Mouse (Mus musculus) forebrain, embryonic 12.5 days (tissue): ENCODE measurements around the gene Fgfr2. TPM values are rescaled to one million over a fixed set of nuclear protein-coding genes. Genes with fewer than 3 reads are reported as not detected.

ENCODE experiments used
- ATAC-seq: fragments of 200-750 bp; cut with Nextera tagmentation; 2 replicates; pipeline ENCODE4 v1.8.0; 2017; ENCODE audit warnings: moderate TSS enrichment; ENCODE audit not compliant: low FRiP score
- H3K27ac ChIP-seq: fragments of 300-500 bp; sonication (generic); 2 replicates; pipeline ENCODE4 v1.5.1; 2016; ENCODE audit warnings: mild to moderate bottlenecking
- H3K27me3 ChIP-seq: fragments of 300-500 bp; sonication (generic); 2 replicates; pipeline ENCODE4 v1.6.1; 2016; ENCODE audit warnings: mild to moderate bottlenecking
- H3K36me3 ChIP-seq: fragments of 300-500 bp; sonication (generic); replicated peaks from 2 replicates; pipeline ENCODE4 v1.6.1; 2016; ENCODE audit warnings: mild to moderate bottlenecking
- H3K4me1 ChIP-seq: fragments of 300-500 bp; sonication (generic); 2 replicates; pipeline ENCODE4 v1.6.1; 2016
- H3K4me2 ChIP-seq: fragments of 300-500 bp; sonication (generic); 2 replicates; pipeline ENCODE4 v1.6.1; 2016; ENCODE audit warnings: mild to moderate bottlenecking, moderate library complexity
- H3K4me3 ChIP-seq: fragments of 300-500 bp; sonication (generic); replicated peaks from 2 replicates; pipeline ENCODE4 v1.5.1; 2016; ENCODE audit warnings: mild to moderate bottlenecking
- H3K9ac ChIP-seq: fragments of 300-500 bp; sonication (generic); 2 replicates; pipeline ENCODE4 v1.6.1; 2016; ENCODE audit warnings: mild to moderate bottlenecking
- H3K9me3 ChIP-seq: fragments of 300-500 bp; sonication (generic); 2 replicates; pipeline ENCODE4 v1.6.1; 2016
- WGBS: fragments of 180-500 bp; shearing (Covaris S2); methylation state at CpG from one replicate; pipeline ENCODE4 v1.1.7; 2016; 5-methylcytosine and 5-hydroxymethylcytosine counted together
- polyA plus RNA-seq: library from polyadenylated mRNA; unstranded; fragments of >200 nt; fragmentation: Nextera tagmentation; extraction: Ambion mirVana; gene quantifications from 2 replicates; pipeline ENCODE4 v1.2.1, GENCODE M21; 2016

Gene Fgfr2
- polyA plus RNA-seq, 1 experiment from 2014 or later, result 89.6 TPM

- WGBS, result 93% methylated on average over 4 of the region's 4 CpGs
- Histone ChIP-seq H3K36me3 (no peaks in the 10 kb centered on the region), H3K4me1 (peaks cover 36% of the 10 kb centered on the region), H3K4me3 (no peak overlapping the region), H3K4me2 (no peak overlapping the region), H3K9me3 (no peaks in the 10 kb centered on the region), H3K27ac (no peak overlapping the region), H3K9ac (no peak overlapping the region), H3K27me3 (no peaks in the 10 kb centered on the region)
- no peak for ATAC-seq
Observed at GRCm38 (mm10) chr7:133027930-133028329, 95.2 kb downstream of the Fgfr2 start.

- Histone ChIP-seq H3K27ac (no peak overlapping the region), H3K4me3 (no peak overlapping the region), H3K9ac (no peak overlapping the region), H3K4me2 (no peak overlapping the region), H3K36me3 (0 out of 2 replicates have a peak, but pooled peaks cover 2% of the 10 kb centered on the region), H3K9me3 (no peaks in the 10 kb centered on the region), H3K27me3 (no peaks in the 10 kb centered on the region), H3K4me1 (peaks cover 58% of the 10 kb centered on the region)
- 89% methylated on average over 1 of the region's 1 CpGs for WGBS
- ATAC-seq, result no peak
Observed at GRCm38 (mm10) chr7:133024694-133025093, 98.5 kb downstream of the Fgfr2 start.

GRCm38 (mm10) chr7:133019481-133020020 lies 103.6 kb downstream of the Fgfr2 start:
- Histone ChIP-seq H3K9me3 (no peaks in the 10 kb centered on the region), H3K4me2 (no peak overlapping the region), H3K36me3 (peaks cover 2% of the 10 kb centered on the region; the same call in 1 of the 2 replicates), H3K9ac (no peak overlapping the region), H3K4me3 (no peak overlapping the region), H3K27me3 (no peaks in the 10 kb centered on the region), H3K4me1 (peaks cover 66% of the 10 kb centered on the region), H3K27ac (no peak overlapping the region)
- ATAC-seq, result no peak; the same call in 1 of the 2 replicates
- WGBS, result 19% methylated on average over 5 of the region's 6 CpGs

GRCm38 (mm10) chr7:133018961-133019360 lies 104.2 kb downstream of the Fgfr2 start:
- H3K9ac ChIP-seq, result no peak overlapping the region
- no peak overlapping the region for H3K27ac ChIP-seq
- no peak for ATAC-seq
- H3K4me3 ChIP-seq, result no peak overlapping the region
- H3K9me3 ChIP-seq, result no peaks in the 10 kb centered on the region
- no peaks in the 10 kb centered on the region for H3K27me3 ChIP-seq
- peaks cover 71% of the 10 kb centered on the region for H3K4me1 ChIP-seq
- no peak overlapping the region for H3K4me2 ChIP-seq
- WGBS, result 63% methylated on average over 7 of the region's 7 CpGs
- peaks cover 2% of the 10 kb centered on the region; the same call in 1 of the 2 replicates for H3K36me3 ChIP-seq

GRCm38 (mm10) chr7:133015416-133016070 lies 107.6 kb downstream of the Fgfr2 start:
- H3K4me1 ChIP-seq, result peaks cover 88% of the 10 kb centered on the region
- H3K27ac ChIP-seq, result peak overlapping the region; percentile 77
- ATAC-seq, result peak; percentile 42; the same call in 1 of the 2 replicates
- H3K27me3 ChIP-seq, result no peaks in the 10 kb centered on the region
- no peaks in the 10 kb centered on the region for H3K9me3 ChIP-seq
- H3K4me3 ChIP-seq, result no peak overlapping the region
- WGBS, result 12% methylated on average over 7 of the region's 7 CpGs
- H3K4me2 ChIP-seq, result peak overlapping the region; percentile 8
- H3K9ac ChIP-seq, result peak overlapping the region; percentile 17; the same call in 1 of the 2 replicates
- peaks cover 2% of the 10 kb centered on the region; the same call in 1 of the 2 replicates for H3K36me3 ChIP-seq

GRCm38 (mm10) chr7:133014631-133015030 lies 108.5 kb downstream of the Fgfr2 start:
- WGBS, result 91% methylated on average over 14 of the region's 14 CpGs
- Histone ChIP-seq H3K27ac (peak overlapping the region; percentile 77; the same call in 1 of the 2 replicates), H3K4me1 (peaks cover 86% of the 10 kb centered on the region), H3K4me3 (no peak overlapping the region), H3K9me3 (no peaks in the 10 kb centered on the region), H3K9ac (0 out of 2 replicates have a peak overlapping the region, but pooled peaks have one; percentile 17), H3K4me2 (no peak overlapping the region), H3K27me3 (no peaks in the 10 kb centered on the region), H3K36me3 (peaks cover 4% of the 10 kb centered on the region; the same call in 1 of the 2 replicates)
- ATAC-seq, result no peak

- H3K27me3 ChIP-seq, result no peaks in the 10 kb centered on the region
- no peak overlapping the region for H3K27ac ChIP-seq
- no peak for ATAC-seq
- WGBS, result 94% methylated on average over 10 of the region's 10 CpGs
- H3K9me3 ChIP-seq, result no peaks in the 10 kb centered on the region
- H3K4me2 ChIP-seq, result no peak overlapping the region
- H3K9ac ChIP-seq, result no peak overlapping the region
- H3K36me3 ChIP-seq, result peaks cover 6% of the 10 kb centered on the region; the same call in 1 of the 2 replicates
- H3K4me3 ChIP-seq, result no peak overlapping the region
- H3K4me1 ChIP-seq, result peaks cover 82% of the 10 kb centered on the region
Observed at GRCm38 (mm10) chr7:133013923-133014322, 109.2 kb downstream of the Fgfr2 start.

GRCm38 (mm10) chr7:133012637-133013366 lies 110.3 kb downstream of the Fgfr2 start:
- H3K9me3 ChIP-seq, result no peaks in the 10 kb centered on the region
- no peak overlapping the region for H3K4me3 ChIP-seq
- WGBS, result 73% methylated on average over 14 of the region's 14 CpGs
- no peak for ATAC-seq
- peaks cover 6% of the 10 kb centered on the region; the same call in 1 of the 2 replicates for H3K36me3 ChIP-seq
- H3K9ac ChIP-seq, result no peak overlapping the region
- no peaks in the 10 kb centered on the region for H3K27me3 ChIP-seq
- peaks cover 82% of the 10 kb centered on the region for H3K4me1 ChIP-seq
- no peak overlapping the region for H3K4me2 ChIP-seq
- peak overlapping the region; percentile 53 for H3K27ac ChIP-seq

GRCm38 (mm10) chr7:133011611-133012010 lies 111.5 kb downstream of the Fgfr2 start:
- Histone ChIP-seq H3K4me1 (peaks cover 83% of the 10 kb centered on the region), H3K36me3 (peaks cover 6% of the 10 kb centered on the region; the same call in 1 of the 2 replicates), H3K27me3 (no peaks in the 10 kb centered on the region), H3K4me2 (peak overlapping the region; percentile 4; the same call in 1 of the 2 replicates), H3K4me3 (no peak overlapping the region), H3K9ac (no peak overlapping the region), H3K27ac (peak overlapping the region; percentile 75), H3K9me3 (no peaks in the 10 kb centered on the region)
- no peak for ATAC-seq
- 28% methylated on average over 4 of the region's 4 CpGs for WGBS

- H3K4me3 ChIP-seq, result no peak overlapping the region
- no peak overlapping the region for H3K9ac ChIP-seq
- H3K36me3 ChIP-seq, result peaks cover 6% of the 10 kb centered on the region; the same call in 1 of the 2 replicates
- no peaks in the 10 kb centered on the region for H3K27me3 ChIP-seq
- peaks cover 78% of the 10 kb centered on the region for H3K4me1 ChIP-seq
- H3K27ac ChIP-seq, result peak overlapping the region; percentile 75
- WGBS, result 45% methylated on average over 5 of the region's 5 CpGs
- peak; percentile 47 for ATAC-seq
- H3K9me3 ChIP-seq, result no peaks in the 10 kb centered on the region
- H3K4me2 ChIP-seq, result peak overlapping the region; percentile 4; the same call in 1 of the 2 replicates
Observed at GRCm38 (mm10) chr7:133011191-133011590, 112.0 kb downstream of the Fgfr2 start.

- Histone ChIP-seq H3K4me3 (no peak overlapping the region), H3K36me3 (peaks cover 8% of the 10 kb centered on the region; the same call in 1 of the 2 replicates), H3K9me3 (no peaks in the 10 kb centered on the region), H3K4me2 (no peak overlapping the region), H3K4me1 (peaks cover 76% of the 10 kb centered on the region), H3K9ac (no peak overlapping the region), H3K27me3 (no peaks in the 10 kb centered on the region), H3K27ac (peak overlapping the region; percentile 75)
- WGBS, result 90% methylated on average over 3 of the region's 3 CpGs
- ATAC-seq, result no peak
Observed at GRCm38 (mm10) chr7:133010477-133010876, 112.7 kb downstream of the Fgfr2 start.

- WGBS, result 90% methylated on average over 8 of the region's 8 CpGs
- Histone ChIP-seq H3K4me2 (no peak overlapping the region), H3K36me3 (peaks cover 12% of the 10 kb centered on the region; the same call in 1 of the 2 replicates), H3K27me3 (no peaks in the 10 kb centered on the region), H3K4me3 (no peak overlapping the region), H3K9me3 (no peaks in the 10 kb centered on the region), H3K4me1 (peaks cover 68% of the 10 kb centered on the region), H3K9ac (no peak overlapping the region), H3K27ac (no peak overlapping the region)
- ATAC-seq, result no peak
Observed at GRCm38 (mm10) chr7:133009676-133010075, 113.5 kb downstream of the Fgfr2 start.
